Mouse (Mus musculus) neural tube, embryonic 10.5 days (tissue): ENCODE results near the gene Abca5.
A peak's percentile ranks its signal among the peaks of the same experiment; 100 is the strongest.
"Not testable (repeated sequence)": the region's sequence is repeated elsewhere in the genome, so short reads cannot be mapped to it uniquely, and the experiment has no call there.

ENCODE experiments used
- DNase-seq: peaks from one replicate; pipeline ENCODE4 v3.0.0-alpha.2; 2017; ENCODE audit warnings: low spot score; ENCODE audit errors: extremely low spot score

The Abca5 gene

GRCm38 (mm10) chr11:110337289-110338245 is at the start of gene Abca5:
TSS of gene Abca5 (minus strand) at chr11:110337716.
- DNase-seq, result peak; percentile 87

GRCm38 (mm10) chr11:110385487-110385886 is 48.0 kb upstream of the Abca5 start:
- DNase-seq, result no peak

- DNase-seq, result no peak
These were observed 42.8 kb upstream of the Abca5 start for GRCm38 (mm10) chr11:110380310-110380668.

GRCm38 (mm10) chr11:110379661-110380309 is 42.3 kb upstream of the Abca5 start:
- DNase-seq, result peak; percentile 63

GRCm38 (mm10) chr11:110374036-110374435 is 36.5 kb upstream of the Abca5 start:
- DNase-seq, result no peak

- no peak for DNase-seq
These were observed 34.9 kb upstream of the Abca5 start for GRCm38 (mm10) chr11:110372266-110372954.

- DNase-seq, result no peak
These were observed 34.3 kb upstream of the Abca5 start for GRCm38 (mm10) chr11:110371827-110372226.

- no peak for DNase-seq
These were observed 31.9 kb upstream of the Abca5 start for GRCm38 (mm10) chr11:110369312-110370019.

GRCm38 (mm10) chr11:110367638-110368037 is 30.1 kb upstream of the Abca5 start:
- no peak for DNase-seq

GRCm38 (mm10) chr11:110366902-110367301 is 29.4 kb upstream of the Abca5 start:
- DNase-seq, result no peak

- peak; percentile 70 for DNase-seq
These were observed 27.5 kb upstream of the Abca5 start for GRCm38 (mm10) chr11:110365016-110365415.

- peak; percentile 25 for DNase-seq
These were observed 20.4 kb upstream of the Abca5 start for GRCm38 (mm10) chr11:110357756-110358551.

GRCm38 (mm10) chr11:110355131-110355530 is 17.6 kb upstream of the Abca5 start:
- not testable (repeated sequence) for DNase-seq

- no peak for DNase-seq
These were observed 16.7 kb upstream of the Abca5 start for GRCm38 (mm10) chr11:110354261-110354660.

GRCm38 (mm10) chr11:110348170-110348569 is 10.7 kb upstream of the Abca5 start:
- DNase-seq, result no peak

- no peak for DNase-seq
These were observed 10.3 kb upstream of the Abca5 start for GRCm38 (mm10) chr11:110347768-110348167.

- no peak for DNase-seq
These were observed 665 bp downstream of the Abca5 start for GRCm38 (mm10) chr11:110336814-110337288.

- no peak for DNase-seq
These were observed 7.4 kb downstream of the Abca5 start for GRCm38 (mm10) chr11:110330093-110330492.

- DNase-seq, result no peak
These were observed 15.2 kb downstream of the Abca5 start for GRCm38 (mm10) chr11:110322266-110322665.

- no peak for DNase-seq
These were observed 30.9 kb downstream of the Abca5 start for GRCm38 (mm10) chr11:110306475-110307168.
